Mouse (Mus musculus): ENCODE measurements around the gene Cd300lf. TPM values are rescaled to one million over a fixed set of nuclear protein-coding genes. Genes with fewer than 3 reads are reported as not detected.

Gene Cd300lf
- 0.69 TPM for polyA plus RNA-seq (2014; fragmentation: Illumina TruSeq; extraction: RNeasy Lipid Tissue Mini Kit (QIAGEN cat#74804); ENCODE audit: low read depth, low replicate concordance)

GRCm38 (mm10) chr11:115133800-115134199 is at the start of gene Cd300lf:
Cd300lf (minus strand) TSS chr11:115133992.

GRCm38 (mm10) chr11:115162832-115163480 is 29.2 kb upstream of the Cd300lf start, which contains the start of gene Slc9a3r1:
Slc9a3r1 (plus strand) TSS chr11:115163341.

GRCm38 (mm10) chr11:115091362-115091901 is 42.4 kb downstream of the Cd300lf start, which contains the start of gene Rab37:
Rab37 (plus strand) TSS chr11:115091431.

Other genes with a start within 250 kb of the Cd300lf start
- 1.8 TPM for gene Cd300a, start 244.0 kb downstream of the Cd300lf start, polyA plus RNA-seq (2014; fragmentation: Illumina TruSeq; extraction: RNeasy Lipid Tissue Mini Kit (QIAGEN cat#74804); ENCODE audit: low read depth, low replicate concordance)
- 0.42 TPM for gene Cd300lb, start 199.6 kb downstream of the Cd300lf start, polyA plus RNA-seq (2014; fragmentation: Illumina TruSeq; extraction: RNeasy Lipid Tissue Mini Kit (QIAGEN cat#74804); ENCODE audit: low read depth, low replicate concordance)
- gene Cd300c, start 164.8 kb downstream of the Cd300lf start, polyA plus RNA-seq (2014; fragmentation: Illumina TruSeq; extraction: RNeasy Lipid Tissue Mini Kit (QIAGEN cat#74804); ENCODE audit: low read depth, low replicate concordance), result not detected
- 5.9 TPM for gene Cd300ld, start 144.1 kb downstream of the Cd300lf start, polyA plus RNA-seq (2014; fragmentation: Illumina TruSeq; extraction: RNeasy Lipid Tissue Mini Kit (QIAGEN cat#74804); ENCODE audit: low read depth, low replicate concordance)
- gene Cd300c2, start 132.1 kb downstream of the Cd300lf start, polyA plus RNA-seq (2014; fragmentation: Illumina TruSeq; extraction: RNeasy Lipid Tissue Mini Kit (QIAGEN cat#74804); ENCODE audit: low read depth, low replicate concordance), result 1.9 TPM
- not detected for gene Cd300ld2, start 117.8 kb downstream of the Cd300lf start, polyA plus RNA-seq (2014; fragmentation: Illumina TruSeq; extraction: RNeasy Lipid Tissue Mini Kit (QIAGEN cat#74804); ENCODE audit: low read depth, low replicate concordance)
- gene Cd300ld4, start 107.0 kb downstream of the Cd300lf start, polyA plus RNA-seq (2014; fragmentation: Illumina TruSeq; extraction: RNeasy Lipid Tissue Mini Kit (QIAGEN cat#74804); ENCODE audit: low read depth, low replicate concordance), result not detected
- 0.61 TPM for gene Cd300ld5, start 96.2 kb downstream of the Cd300lf start, polyA plus RNA-seq (2014; fragmentation: Illumina TruSeq; extraction: RNeasy Lipid Tissue Mini Kit (QIAGEN cat#74804); ENCODE audit: low read depth, low replicate concordance)
- 0.61 TPM for gene Cd300ld3, start 85.6 kb downstream of the Cd300lf start, polyA plus RNA-seq (2014; fragmentation: Illumina TruSeq; extraction: RNeasy Lipid Tissue Mini Kit (QIAGEN cat#74804); ENCODE audit: low read depth, low replicate concordance)
- gene Cd300e, start 71.8 kb downstream of the Cd300lf start, polyA plus RNA-seq (2014; fragmentation: Illumina TruSeq; extraction: RNeasy Lipid Tissue Mini Kit (QIAGEN cat#74804); ENCODE audit: low read depth, low replicate concordance), result 1.9 TPM
- 0.16 TPM for gene Rab37, start 42.6 kb downstream of the Cd300lf start, polyA plus RNA-seq (2014; fragmentation: Illumina TruSeq; extraction: RNeasy Lipid Tissue Mini Kit (QIAGEN cat#74804); ENCODE audit: low read depth, low replicate concordance)
- 34.2 TPM for gene Slc9a3r1, start 29.3 kb upstream of the Cd300lf start, polyA plus RNA-seq (2014; fragmentation: Illumina TruSeq; extraction: RNeasy Lipid Tissue Mini Kit (QIAGEN cat#74804); ENCODE audit: low read depth, low replicate concordance)
- 0.37 TPM for gene Tmem104, start 53.5 kb upstream of the Cd300lf start, polyA plus RNA-seq (2014; fragmentation: Illumina TruSeq; extraction: RNeasy Lipid Tissue Mini Kit (QIAGEN cat#74804); ENCODE audit: low read depth, low replicate concordance)
- gene Nat9, start 53.9 kb upstream of the Cd300lf start, polyA plus RNA-seq (2014; fragmentation: Illumina TruSeq; extraction: RNeasy Lipid Tissue Mini Kit (QIAGEN cat#74804); ENCODE audit: low read depth, low replicate concordance), result 5.9 TPM
- gene Grin2c, start 133.3 kb upstream of the Cd300lf start, polyA plus RNA-seq (2014; fragmentation: Illumina TruSeq; extraction: RNeasy Lipid Tissue Mini Kit (QIAGEN cat#74804); ENCODE audit: low read depth, low replicate concordance), result not detected
- gene Fdxr, start 143.1 kb upstream of the Cd300lf start, polyA plus RNA-seq (2014; fragmentation: Illumina TruSeq; extraction: RNeasy Lipid Tissue Mini Kit (QIAGEN cat#74804); ENCODE audit: low read depth, low replicate concordance), result 3.3 TPM
- gene Fads6, start 163.7 kb upstream of the Cd300lf start, polyA plus RNA-seq (2014; fragmentation: Illumina TruSeq; extraction: RNeasy Lipid Tissue Mini Kit (QIAGEN cat#74804); ENCODE audit: low read depth, low replicate concordance), result 31.3 TPM
- gene Otop2, start 173.2 kb upstream of the Cd300lf start, polyA plus RNA-seq (2014; fragmentation: Illumina TruSeq; extraction: RNeasy Lipid Tissue Mini Kit (QIAGEN cat#74804); ENCODE audit: low read depth, low replicate concordance), result not detected
- 0.11 TPM for gene Ush1g, start 188.0 kb upstream of the Cd300lf start, polyA plus RNA-seq (2014; fragmentation: Illumina TruSeq; extraction: RNeasy Lipid Tissue Mini Kit (QIAGEN cat#74804); ENCODE audit: low read depth, low replicate concordance)
- gene Otop3, start 200.7 kb upstream of the Cd300lf start, polyA plus RNA-seq (2014; fragmentation: Illumina TruSeq; extraction: RNeasy Lipid Tissue Mini Kit (QIAGEN cat#74804); ENCODE audit: low read depth, low replicate concordance), result not detected
- not detected for gene Hid1, start 233.8 kb upstream of the Cd300lf start, polyA plus RNA-seq (2014; fragmentation: Illumina TruSeq; extraction: RNeasy Lipid Tissue Mini Kit (QIAGEN cat#74804); ENCODE audit: low read depth, low replicate concordance)
- 0.19 TPM for gene Cdr2l, start 247.9 kb upstream of the Cd300lf start, polyA plus RNA-seq (2014; fragmentation: Illumina TruSeq; extraction: RNeasy Lipid Tissue Mini Kit (QIAGEN cat#74804); ENCODE audit: low read depth, low replicate concordance)

Data from liver, adult 10 weeks (tissue).